Mouse (Mus musculus) layer of hippocampus, adult 11-12 months (tissue): ENCODE measurements around the gene Tm7sf3.
"Not testable (repeated sequence)": the region's sequence is repeated elsewhere in the genome, so short reads cannot be mapped to it uniquely, and the experiment has no call there.

Experiments
- DNase-seq: peaks from one replicate; pipeline ENCODE4 v3.0.0; 2022; ENCODE audit warnings: low spot score

Gene Tm7sf3

GRCm38 (mm10) chr6:146613907-146614306 is 28.7 kb downstream of the Tm7sf3 start:
- DNase-seq, result no peak

DNA sequence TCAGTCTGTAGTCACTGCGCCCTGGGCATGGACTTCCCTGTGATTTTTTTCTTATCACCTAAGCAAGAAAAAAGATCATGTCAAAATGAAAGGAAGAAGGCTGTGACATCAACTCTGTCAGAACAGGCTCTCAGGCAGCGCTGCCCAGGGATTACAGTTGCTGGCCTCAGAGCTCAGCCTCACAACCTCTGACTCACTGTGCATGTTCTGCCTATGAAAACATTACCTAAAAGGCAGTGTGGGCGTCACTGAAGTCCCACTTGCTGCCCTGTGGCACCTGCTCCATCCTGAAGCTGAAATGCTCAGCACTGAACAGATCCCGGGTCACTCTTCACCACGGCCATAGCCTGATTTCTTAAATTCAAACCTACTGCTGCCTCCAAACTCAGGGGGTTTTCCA is 29.9 kb downstream of the Tm7sf3 start:
- DNase-seq, result no peak

- DNase-seq, result no peak
These were observed 30.7 kb downstream of the Tm7sf3 start for GRCm38 (mm10) chr6:146611897-146612296.

- DNase-seq, result no peak
These were observed 31.2 kb downstream of the Tm7sf3 start for GRCm38 (mm10) chr6:146611385-146611784.

- no peak for DNase-seq
These were observed 39.0 kb downstream of the Tm7sf3 start for GRCm38 (mm10) chr6:146603651-146604050.

GRCm38 (mm10) chr6:146602601-146603000 is 40.0 kb downstream of the Tm7sf3 start:
- DNase-seq, result no peak

- no peak for DNase-seq
These were observed 57.5 kb downstream of the Tm7sf3 start for GRCm38 (mm10) chr6:146585134-146585533.

GRCm38 (mm10) chr6:146583366-146584046 is 59.1 kb downstream of the Tm7sf3 start:
- DNase-seq, result no peak

GRCm38 (mm10) chr6:146580381-146580926 is 62.2 kb downstream of the Tm7sf3 start:
- DNase-seq, result peak; percentile 56

DNA sequence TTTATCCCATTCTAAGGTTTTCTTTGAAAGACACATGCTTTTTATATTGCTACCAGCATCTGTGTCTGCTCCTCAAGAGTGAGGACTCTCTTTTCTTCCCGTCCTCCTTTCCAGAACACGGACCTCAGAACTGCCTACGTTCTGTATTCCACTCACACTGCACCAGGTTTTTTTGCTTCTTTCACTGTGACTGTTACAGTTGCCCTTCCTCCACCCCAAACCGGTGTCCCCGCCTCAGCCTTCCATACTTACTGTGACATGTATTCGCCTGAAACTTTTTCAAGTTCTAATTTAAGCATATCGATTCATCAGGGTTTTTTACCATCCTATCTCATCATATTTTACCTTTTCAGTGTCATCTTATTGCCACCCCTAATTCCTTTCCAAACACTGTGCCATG is 64.0 kb downstream of the Tm7sf3 start:
- peak; percentile 36 for DNase-seq

GRCm38 (mm10) chr6:146578111-146578531 is 64.5 kb downstream of the Tm7sf3 start:
- DNase-seq, result no peak

GRCm38 (mm10) chr6:146577310-146578109 is 65.1 kb downstream of the Tm7sf3 start, which contains the start of gene Ints13:
Gene Ints13 (minus strand): TSS chr6:146577835.
- DNase-seq, result peak; percentile 98

DNA sequence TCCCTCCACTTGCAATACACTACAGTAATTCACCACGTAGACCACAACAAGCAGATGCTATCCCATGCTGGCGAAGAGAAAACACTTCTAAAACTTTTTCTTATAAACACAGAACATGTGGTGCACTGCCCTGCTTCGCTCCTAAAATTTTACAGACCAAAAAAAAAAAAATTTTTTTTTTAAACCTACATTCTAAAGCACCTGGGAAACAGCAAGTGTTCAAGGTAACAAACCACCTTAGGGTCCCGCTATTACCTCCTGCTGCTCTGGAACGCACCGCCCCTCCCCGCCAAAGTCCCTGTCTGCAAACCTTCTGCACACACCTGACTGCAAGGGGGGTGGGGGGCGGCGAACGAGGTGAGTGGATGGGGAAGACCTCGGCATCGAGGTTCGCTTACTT is 65.7 kb downstream of the Tm7sf3 start, which contains the start of gene Fgfr1op2:
TSS of gene Fgfr1op2 (plus strand) at position 301 of the 400 bp plus-strand sequence.
- no peak for DNase-seq

GRCm38 (mm10) chr6:146572073-146572472 is 70.6 kb downstream of the Tm7sf3 start:
- no peak for DNase-seq

GRCm38 (mm10) chr6:146562461-146562860 is 80.2 kb downstream of the Tm7sf3 start:
- not testable (repeated sequence) for DNase-seq
